Mouse (Mus musculus) intestine, embryonic 14.5 days (tissue): ENCODE data around the gene Soga1. TPM values are rescaled to one million over a fixed set of nuclear protein-coding genes. Genes with fewer than 3 reads are reported as not detected.

Experiments
- ATAC-seq: fragments of 200-750 bp; cut with Nextera tagmentation; replicated peaks from 2 replicates; pipeline ENCODE4 v1.8.0; 2017; ENCODE audit warnings: low read depth, moderate number of reproducible peaks, moderate TSS enrichment, moderate library complexity; ENCODE audit not compliant: low FRiP score, low TSS enrichment
- DNase-seq: peaks from one replicate; pipeline ENCODE4 v3.0.0-alpha.2; 2018; ENCODE audit warnings: low spot score
- H3K27ac ChIP-seq: fragments of 300-500 bp; sonication (generic); 2 replicates; pipeline ENCODE4 v1.5.1; 2014; ENCODE audit warnings: low read depth, mild to moderate bottlenecking, control low read depth
- H3K27me3 ChIP-seq: fragments of 300-500 bp; sonication (generic); replicated peaks from 2 replicates; pipeline ENCODE4 v1.6.1; 2014; ENCODE audit warnings: low read length, control low read depth; ENCODE audit not compliant: control insufficient read depth, insufficient read depth
- H3K36me3 ChIP-seq: fragments of 300-500 bp; sonication (generic); 2 replicates; pipeline ENCODE4 v1.6.1; 2014; ENCODE audit warnings: low read length, control low read depth; ENCODE audit not compliant: control insufficient read depth, insufficient read depth
- H3K4me1 ChIP-seq: fragments of 300-500 bp; sonication (generic); replicated peaks from 2 replicates; pipeline ENCODE4 v1.6.1; 2014; ENCODE audit warnings: low read length, control low read depth, mixed read lengths; ENCODE audit not compliant: control insufficient read depth, insufficient read depth
- H3K4me2 ChIP-seq: fragments of 300-500 bp; sonication (generic); 2 replicates; pipeline ENCODE4 v1.6.1; 2014; ENCODE audit warnings: low read length
- H3K4me3 ChIP-seq: fragments of 300-500 bp; sonication (generic); 2 replicates; pipeline ENCODE4 v1.5.1; 2014; ENCODE audit warnings: low read depth, low read length, control low read depth, mixed read lengths
- H3K9ac ChIP-seq: fragments of 300-500 bp; sonication (generic); 2 replicates; pipeline ENCODE4 v1.6.1; 2014; ENCODE audit warnings: mild to moderate bottlenecking, low read length
- H3K9me3 ChIP-seq: fragments of 300-500 bp; sonication (generic); 2 replicates; pipeline ENCODE4 v1.6.1; 2016; ENCODE audit warnings: low read length, control low read depth; ENCODE audit not compliant: control insufficient read depth
- WGBS: fragments of 180-500 bp; shearing (Covaris S2); extraction: QIAGEN DNeasy Blood & Tissue Kit; methylation state at CpG from one replicate; pipeline ENCODE4 v1.1.7; 2014; 5-methylcytosine and 5-hydroxymethylcytosine counted together
- polyA plus RNA-seq: library from polyadenylated mRNA; unstranded; fragments of >200 nt; fragmentation: Nextera tagmentation; extraction: Ambion mirVana; gene quantifications from 2 replicates; pipeline ENCODE4 v1.2.1, GENCODE M21; 2014

The Soga1 gene
- polyA plus RNA-seq, 1 experiment from 2014 or later, result 4.7 TPM

- Histone ChIP-seq H3K4me2 (no peak overlapping the region), H3K9ac (no peak overlapping the region), H3K9me3 (no peaks in the 10 kb centered on the region), H3K27ac (no peak overlapping the region), H3K36me3 (peaks cover 64% of the 10 kb centered on the region), H3K4me3 (no peak overlapping the region), H3K4me1 (peaks cover 19% of the 10 kb centered on the region), H3K27me3 (no peaks in the 10 kb centered on the region)
- ATAC-seq (no peak), DNase-seq (no peak)
- 90% methylated on average over 6 of the region's 6 CpGs for WGBS
Observed at GRCm38 (mm10) chr2:157055721-157056120, 23.3 kb downstream of the Soga1 start.

DNA sequence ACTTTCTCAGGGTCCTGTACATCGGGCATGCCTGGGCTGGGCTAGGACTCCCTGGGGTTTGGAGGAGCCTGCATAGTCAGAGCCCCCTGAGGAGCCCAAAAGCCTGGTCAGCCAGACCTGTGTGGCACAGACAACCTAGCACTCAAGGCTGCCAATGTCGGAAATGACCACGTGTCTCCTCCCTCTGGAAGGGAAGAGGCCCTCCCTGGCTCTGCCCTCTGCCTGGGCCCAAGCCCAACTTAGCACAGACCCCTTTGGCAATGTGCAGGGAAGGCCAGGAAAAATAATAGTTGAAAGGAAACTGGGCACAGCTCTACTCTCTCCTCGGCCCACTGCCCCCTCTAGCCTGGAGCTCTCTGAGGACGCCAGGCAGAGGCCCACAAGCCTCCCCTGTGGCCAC, 24.2 kb downstream of the Soga1 start:
- DNase-seq, result no peak
- no peak overlapping the region for H3K27ac ChIP-seq

GRCm38 (mm10) chr2:157054297-157054696, 24.8 kb downstream of the Soga1 start:
- ATAC-seq (no peak), DNase-seq (no peak)
- Histone ChIP-seq H3K9ac (no peak overlapping the region), H3K4me1 (peaks cover 18% of the 10 kb centered on the region), H3K9me3 (no peaks in the 10 kb centered on the region), H3K27ac (no peak overlapping the region), H3K4me3 (no peak overlapping the region), H3K4me2 (no peak overlapping the region), H3K36me3 (peaks cover 67% of the 10 kb centered on the region), H3K27me3 (no peaks in the 10 kb centered on the region)
- 86% methylated on average over 8 of the region's 8 CpGs for WGBS

More for the DNA sequence above, 24.2 kb downstream of the Soga1 start:
- H3K4me3 ChIP-seq, result no peak overlapping the region
- no peak overlapping the region for H3K9ac ChIP-seq
- H3K9me3 ChIP-seq, result no peaks in the 10 kb centered on the region
- H3K4me1 ChIP-seq, result peaks cover 19% of the 10 kb centered on the region
- ATAC-seq, result no peak
- no peaks in the 10 kb centered on the region for H3K27me3 ChIP-seq
- H3K4me2 ChIP-seq, result no peak overlapping the region
- 78% methylated on average over 5 of the region's 5 CpGs for WGBS
- peaks cover 68% of the 10 kb centered on the region for H3K36me3 ChIP-seq

DNA sequence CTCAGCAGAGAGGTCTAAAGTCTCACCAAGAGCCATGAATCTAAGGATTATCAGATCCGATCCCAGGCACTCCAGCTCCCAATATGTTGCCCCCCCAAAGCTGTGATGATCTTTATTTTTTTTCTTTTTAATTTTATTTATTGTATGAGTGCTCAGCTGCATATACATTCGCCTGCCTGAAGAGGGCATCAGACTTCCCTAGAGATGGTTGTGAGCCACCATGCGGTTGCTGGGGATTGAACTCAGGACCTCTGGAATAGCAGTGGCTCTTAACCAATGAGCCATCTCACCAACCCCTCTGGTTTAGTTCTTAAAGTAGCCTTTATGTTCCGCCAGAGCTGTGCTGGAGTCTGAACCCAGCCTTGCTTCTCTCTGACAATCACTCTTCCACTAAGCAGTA, 25.3 kb downstream of the Soga1 start:
- Histone ChIP-seq H3K4me1 (peaks cover 13% of the 10 kb centered on the region), H3K27me3 (no peaks in the 10 kb centered on the region), H3K9ac (no peak overlapping the region), H3K27ac (no peak overlapping the region), H3K4me2 (no peak overlapping the region), H3K9me3 (no peaks in the 10 kb centered on the region), H3K36me3 (peaks cover 70% of the 10 kb centered on the region), H3K4me3 (no peak overlapping the region)
- DNase-seq (no peak), ATAC-seq (no peak)
- WGBS, result 73% methylated on average over 4 of the region's 4 CpGs

DNA sequence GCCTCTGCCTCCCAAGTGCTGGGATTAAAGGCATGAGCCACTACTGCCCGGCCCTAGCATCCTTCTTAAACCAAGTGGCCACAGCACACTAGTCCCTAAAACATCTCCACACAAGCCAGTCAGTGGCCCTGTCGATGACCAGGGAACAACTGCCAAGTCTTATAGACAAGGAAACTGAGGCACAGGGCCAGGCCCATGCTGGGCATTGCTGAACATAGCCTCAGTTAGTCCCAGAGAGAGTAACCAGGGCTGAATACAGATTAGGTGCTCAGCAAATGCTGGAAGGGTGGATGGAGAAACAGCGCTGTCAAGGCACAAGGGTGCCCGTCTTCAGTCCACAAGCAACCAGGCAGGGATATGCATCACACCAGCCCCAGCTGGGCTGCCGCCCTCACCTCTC, 25.9 kb downstream of the Soga1 start:
- no peak overlapping the region for H3K4me3 ChIP-seq
- H3K27ac ChIP-seq, result no peak overlapping the region
- no peaks in the 10 kb centered on the region for H3K27me3 ChIP-seq
- no peak for ATAC-seq
- no peaks in the 10 kb centered on the region for H3K9me3 ChIP-seq
- peaks cover 73% of the 10 kb centered on the region for H3K36me3 ChIP-seq
- no peak overlapping the region for H3K9ac ChIP-seq
- no peak for DNase-seq
- H3K4me1 ChIP-seq, result peaks cover 6% of the 10 kb centered on the region
- WGBS, result 98% methylated on average over 5 of the region's 5 CpGs
- no peak overlapping the region for H3K4me2 ChIP-seq

DNA sequence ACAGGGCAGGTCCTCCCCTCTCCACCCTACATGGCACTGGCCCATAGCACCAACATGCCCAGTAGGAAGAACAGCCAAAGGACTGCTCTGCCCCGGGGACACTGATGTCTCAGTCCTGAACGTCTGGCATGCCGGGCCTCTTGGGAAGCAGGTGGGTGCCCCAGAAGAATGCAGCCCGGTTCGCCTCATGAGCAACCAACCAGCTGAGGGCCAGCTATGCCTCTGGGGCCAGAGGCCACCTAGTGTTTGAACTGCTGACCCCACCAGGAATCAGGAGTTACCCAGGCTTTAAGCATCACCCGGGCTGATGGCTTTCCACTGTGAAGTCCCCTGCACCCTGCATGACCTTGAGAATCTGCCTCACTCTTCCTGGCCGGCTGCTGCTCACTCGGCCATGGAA, 26.6 kb downstream of the Soga1 start:
- no peaks in the 10 kb centered on the region for H3K4me1 ChIP-seq
- H3K4me3 ChIP-seq, result no peak overlapping the region
- ATAC-seq (no peak), DNase-seq (no peak)
- H3K27me3 ChIP-seq, result no peaks in the 10 kb centered on the region
- peaks cover 68% of the 10 kb centered on the region for H3K36me3 ChIP-seq
- H3K9me3 ChIP-seq, result no peaks in the 10 kb centered on the region
- H3K4me2 ChIP-seq, result no peak overlapping the region
- no peak overlapping the region for H3K9ac ChIP-seq
- H3K27ac ChIP-seq, result no peak overlapping the region
- WGBS, result 82% methylated on average over 8 of the region's 8 CpGs

DNA sequence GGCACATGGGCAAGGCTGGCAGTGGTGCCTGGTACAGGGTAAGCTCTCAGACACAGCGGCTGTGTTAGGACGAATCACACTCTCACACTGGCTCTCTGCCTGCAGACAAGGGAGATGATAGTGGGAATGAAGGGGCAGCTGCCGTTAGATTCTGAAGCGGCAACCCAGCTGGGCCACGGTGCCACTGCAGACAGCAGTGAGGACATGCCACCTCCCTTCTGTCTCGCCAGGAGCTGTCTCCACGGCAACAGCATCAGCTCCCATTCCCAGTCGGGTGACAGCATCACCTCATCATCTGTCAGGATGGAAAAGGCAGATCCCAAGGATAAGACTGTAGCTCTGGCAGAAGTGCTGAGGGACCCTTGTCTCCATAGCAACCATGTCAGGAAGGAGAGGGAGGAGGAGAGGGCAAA, 29.2 kb downstream of the Soga1 start:
- no peak for ATAC-seq
- no peak for DNase-seq
- Histone ChIP-seq H3K4me2 (no peak overlapping the region), H3K9me3 (no peaks in the 10 kb centered on the region), H3K27me3 (no peaks in the 10 kb centered on the region), H3K36me3 (peaks cover 73% of the 10 kb centered on the region), H3K27ac (no peak overlapping the region), H3K4me1 (no peaks in the 10 kb centered on the region), H3K9ac (no peak overlapping the region), H3K4me3 (no peak overlapping the region)
- 69% methylated on average over 8 of the region's 8 CpGs for WGBS

GRCm38 (mm10) chr2:157048395-157049181, 30.5 kb downstream of the Soga1 start:
- no peaks in the 10 kb centered on the region for H3K27me3 ChIP-seq
- no peak overlapping the region for H3K4me2 ChIP-seq
- H3K27ac ChIP-seq, result no peak overlapping the region
- no peak overlapping the region for H3K9ac ChIP-seq
- no peak for DNase-seq
- no peaks in the 10 kb centered on the region for H3K9me3 ChIP-seq
- ATAC-seq, result no peak
- no peak overlapping the region for H3K4me3 ChIP-seq
- no peaks in the 10 kb centered on the region for H3K4me1 ChIP-seq
- peaks cover 77% of the 10 kb centered on the region for H3K36me3 ChIP-seq
- 83% methylated on average over 13 of the region's 13 CpGs for WGBS

DNA sequence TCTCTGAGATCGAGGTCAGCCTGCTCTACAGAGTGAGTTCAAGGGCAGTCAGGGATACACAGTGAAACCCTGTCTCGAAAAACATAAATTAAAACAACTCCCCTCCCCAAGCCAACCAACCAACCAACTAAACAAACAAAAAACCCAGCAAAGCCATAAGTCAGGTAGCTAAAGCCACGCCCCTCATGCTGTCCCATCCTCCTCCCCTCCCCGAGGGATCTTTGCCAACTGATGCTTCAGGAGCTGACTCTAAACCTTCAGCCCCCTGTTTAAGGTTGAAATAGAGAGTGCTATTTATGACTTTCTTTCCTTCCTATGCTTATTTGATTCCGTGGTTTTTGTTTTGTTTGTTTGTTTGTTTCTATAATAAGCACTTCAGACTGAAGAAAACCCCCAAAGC, 32.1 kb downstream of the Soga1 start:
- ATAC-seq (no peak), DNase-seq (no peak)
- Histone ChIP-seq H3K27ac (no peak overlapping the region), H3K9me3 (no peaks in the 10 kb centered on the region), H3K4me1 (no peaks in the 10 kb centered on the region), H3K36me3 (peaks cover 60% of the 10 kb centered on the region), H3K9ac (no peak overlapping the region), H3K4me2 (no peak overlapping the region), H3K27me3 (no peaks in the 10 kb centered on the region), H3K4me3 (no peak overlapping the region)
- WGBS, result 93% methylated on average over 5 of the region's 5 CpGs
